Mouse (Mus musculus) embryonic facial prominence, embryonic 10.5 days (tissue): Measurements from ENCODE around the gene Rsph1. TPM values are rescaled to one million over a fixed set of nuclear protein-coding genes. Genes with fewer than 3 reads are reported as not detected.

Experiments used
- DNase-seq: peaks from one replicate; pipeline ENCODE4 v3.0.0-alpha.2; 2017; ENCODE audit warnings: low spot score
- H3K27ac ChIP-seq: fragments of 300-500 bp; sonication (generic); replicated peaks from 2 replicates; pipeline ENCODE4 v1.5.1; 2016; ENCODE audit warnings: mild to moderate bottlenecking
- H3K27me3 ChIP-seq: fragments of 300-500 bp; sonication (generic); replicated peaks from 2 replicates; pipeline ENCODE4 v1.6.1; 2016; ENCODE audit warnings: low read depth, mild to moderate bottlenecking; ENCODE audit not compliant: poor library complexity, severe bottlenecking
- H3K36me3 ChIP-seq: fragments of 300-500 bp; sonication (generic); replicated peaks from 2 replicates; pipeline ENCODE4 v1.6.1; 2016; ENCODE audit warnings: mild to moderate bottlenecking, moderate library complexity
- H3K4me1 ChIP-seq: fragments of 300-500 bp; sonication (generic); 2 replicates; pipeline ENCODE4 v1.6.1; 2016
- H3K4me3 ChIP-seq: fragments of 300-500 bp; sonication (generic); 2 replicates; pipeline ENCODE4 v1.5.1; 2016; ENCODE audit warnings: mild to moderate bottlenecking, moderate library complexity
- H3K9me3 ChIP-seq: fragments of 300-500 bp; sonication (generic); 2 replicates; pipeline ENCODE4 v1.6.1; 2016; ENCODE audit warnings: mild to moderate bottlenecking
- WGBS: fragments of 180-500 bp; shearing (Covaris S2); methylation state at CpG from one replicate; pipeline ENCODE4 v1.1.7; 2016; 5-methylcytosine and 5-hydroxymethylcytosine counted together
- polyA plus RNA-seq: library from polyadenylated mRNA; unstranded; fragments of >200 nt; fragmentation: Nextera tagmentation; extraction: Ambion mirVana; gene quantifications from 2 replicates; pipeline ENCODE4 v1.2.1, GENCODE M21; 2016

Gene Rsph1
- polyA plus RNA-seq = 1.8 and 2.1 TPM in 2 replicates

DNA sequence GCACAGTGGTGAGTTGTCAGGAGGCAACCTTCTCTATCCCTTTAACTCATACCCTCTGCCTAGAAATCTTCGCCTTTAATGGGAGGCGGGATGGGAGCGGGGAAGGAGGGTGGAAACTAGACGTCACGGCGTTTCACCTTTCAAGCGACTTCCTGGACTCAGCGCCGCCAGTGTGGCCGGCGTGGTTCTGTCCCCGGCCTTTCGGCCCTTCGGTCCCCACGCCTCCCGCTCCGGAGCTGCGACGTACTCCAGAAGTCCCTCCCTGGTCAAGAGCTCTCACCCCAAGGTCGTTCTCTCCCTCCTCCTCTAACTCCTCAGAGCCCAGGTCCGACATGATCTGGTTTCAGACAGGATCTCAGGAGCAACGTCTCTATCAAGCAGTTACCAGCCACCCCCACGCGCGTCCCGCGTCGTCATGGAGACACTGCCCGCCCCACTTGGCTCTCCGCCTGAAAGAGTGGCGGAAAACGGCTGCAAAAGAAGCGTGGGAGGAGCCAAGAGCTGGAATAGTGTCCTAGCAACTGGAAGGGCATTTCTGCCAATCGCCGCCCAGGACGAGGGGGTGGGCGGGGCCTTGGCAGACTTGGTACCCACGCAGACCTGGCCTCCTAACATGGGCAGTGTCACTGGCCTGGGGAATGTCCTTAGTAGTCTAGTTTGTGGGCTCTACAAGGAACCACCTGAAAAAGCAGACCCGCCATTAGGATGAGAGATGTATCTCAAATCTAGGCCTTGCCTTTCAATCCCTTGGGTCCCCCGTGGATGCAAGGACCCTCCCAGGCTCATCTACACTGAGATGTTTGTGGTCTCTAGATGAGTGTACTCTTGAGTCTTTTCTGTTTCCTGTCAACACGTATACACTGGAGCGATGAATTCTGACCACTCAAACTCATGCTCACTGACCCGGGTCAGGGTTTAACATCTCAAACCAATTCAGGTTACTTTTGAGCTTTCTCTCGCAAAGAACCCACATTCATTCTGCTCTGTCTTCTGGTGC is at the start of gene Rsph1:
Rsph1 (minus strand) TSS at position 462 of the 997 bp plus-strand sequence.
- DNase-seq = peak; percentile 89
- peaks cover 11% of the 10 kb centered on the region for H3K27me3 ChIP-seq
- no peaks in the 10 kb centered on the region for H3K9me3 ChIP-seq
- WGBS = 10% methylated on average over 44 of the region's 44 CpGs
- no peaks in the 10 kb centered on the region for H3K36me3 ChIP-seq
- peak within 1 kb of the TSS; percentile 37; the same call in 1 of the 2 replicates for H3K27ac ChIP-seq
- H3K4me3 ChIP-seq = peak within 1 kb of the TSS; percentile 70
- peaks cover 24% of the 10 kb centered on the region for H3K4me1 ChIP-seq

DNA sequence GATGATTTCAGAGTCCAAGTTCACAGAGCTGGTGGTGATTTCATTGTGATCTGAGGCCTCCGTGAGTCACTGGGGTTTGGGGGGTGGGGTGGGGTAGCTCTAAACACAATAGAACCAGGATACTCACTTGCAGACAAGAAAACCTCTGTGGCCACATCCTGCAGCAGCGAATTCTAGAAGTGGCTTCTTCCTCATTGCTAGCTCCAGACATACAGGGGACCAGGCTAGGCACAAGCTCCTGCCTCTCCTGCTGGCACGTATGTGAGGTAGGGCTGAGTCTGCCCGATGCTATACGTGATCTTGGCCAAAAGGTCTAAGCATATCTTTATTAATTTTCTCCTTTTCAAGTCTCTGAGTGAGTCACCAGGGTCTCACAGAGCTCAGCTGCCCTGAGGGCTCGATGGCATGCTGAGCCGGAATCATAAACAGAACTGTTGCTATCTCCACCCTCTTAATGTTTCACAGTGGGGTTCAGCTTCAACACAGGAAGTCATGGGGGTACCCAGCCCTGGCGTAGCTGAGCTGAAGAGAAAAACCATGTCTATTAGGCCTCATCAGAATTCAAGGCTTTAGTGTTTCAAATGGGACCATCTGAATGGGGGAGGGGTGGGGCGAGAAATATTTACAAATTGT is 49.2 kb upstream of the Rsph1 start:
- Histone ChIP-seq H3K9me3 (0 out of 2 replicates have a peak, but pooled peaks cover 2% of the 10 kb centered on the region), H3K36me3 (no peaks in the 10 kb centered on the region), H3K27ac (no peak overlapping the region), H3K27me3 (no peaks in the 10 kb centered on the region), H3K4me1 (peaks cover 14% of the 10 kb centered on the region), H3K4me3 (no peak overlapping the region)
- 42% methylated on average over 9 of the region's 9 CpGs for WGBS
- no peak for DNase-seq

DNA sequence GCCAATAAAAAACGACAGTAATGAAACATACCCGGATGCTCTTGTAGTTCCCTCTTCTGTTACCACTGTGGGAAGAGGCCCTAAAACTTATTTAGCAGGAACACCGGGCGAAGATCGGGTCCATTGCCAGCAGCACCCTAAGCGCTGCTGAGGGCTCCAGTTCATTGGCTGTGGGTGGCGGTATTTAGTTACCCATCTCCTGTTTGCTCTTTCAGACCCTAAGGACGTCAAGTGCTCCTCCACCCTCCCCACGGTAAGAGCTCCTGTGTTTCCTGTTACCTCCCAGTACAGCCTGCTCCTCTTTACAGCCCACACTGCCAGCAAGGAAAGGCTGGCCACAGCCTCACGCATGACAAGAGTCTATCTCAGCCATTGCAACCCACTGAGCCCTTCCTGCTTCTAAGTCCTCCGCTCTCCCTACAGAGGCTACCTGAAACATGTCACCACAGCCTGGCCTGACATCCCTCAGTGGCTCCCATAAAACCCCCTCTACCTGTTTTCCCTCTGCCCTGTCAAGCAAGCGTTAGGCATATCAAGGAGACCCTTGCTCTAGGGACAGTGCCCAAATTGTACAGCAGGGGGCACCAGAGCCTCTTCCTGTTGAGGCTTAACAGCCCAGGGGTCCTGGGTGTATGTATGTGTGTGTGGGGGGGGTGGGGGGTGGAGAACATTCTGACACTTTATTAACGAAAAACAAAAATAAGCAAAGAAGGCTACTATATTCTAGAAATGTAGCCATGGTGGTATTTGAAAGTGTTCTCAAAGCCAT is 48.5 kb upstream of the Rsph1 start:
- Histone ChIP-seq H3K27ac (no peak overlapping the region), H3K4me3 (no peak overlapping the region), H3K9me3 (no peaks in the 10 kb centered on the region), H3K4me1 (peaks cover 16% of the 10 kb centered on the region), H3K36me3 (no peaks in the 10 kb centered on the region), H3K27me3 (no peaks in the 10 kb centered on the region)
- WGBS = 72% methylated on average over 13 of the region's 13 CpGs
- DNase-seq = peak; percentile 70

DNA sequence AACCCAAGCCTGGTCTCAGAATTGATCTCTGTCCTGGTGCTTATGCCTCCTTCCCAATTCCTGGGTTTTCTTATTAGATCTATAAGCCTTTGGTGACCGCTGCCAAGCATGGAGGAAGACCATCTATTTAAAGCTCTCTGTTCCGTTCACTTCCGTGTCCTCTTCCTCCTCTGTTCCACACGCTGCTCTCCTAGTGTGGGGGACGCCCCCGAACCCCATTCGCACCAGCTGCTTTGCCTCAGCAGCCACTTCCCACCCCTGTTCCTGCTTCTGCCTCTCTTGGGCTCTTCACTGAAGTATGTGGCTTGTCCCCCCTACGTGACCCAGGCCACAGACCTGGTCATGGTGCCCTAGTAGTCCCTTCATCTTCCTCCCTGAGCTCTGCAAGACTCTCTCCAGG is 47.0 kb upstream of the Rsph1 start:
- 91% methylated on average over 8 of the region's 8 CpGs for WGBS
- no peak for DNase-seq
- Histone ChIP-seq H3K27ac (no peak overlapping the region), H3K27me3 (no peaks in the 10 kb centered on the region), H3K36me3 (no peaks in the 10 kb centered on the region), H3K4me3 (no peak overlapping the region), H3K9me3 (no peaks in the 10 kb centered on the region), H3K4me1 (peaks cover 16% of the 10 kb centered on the region)

DNA sequence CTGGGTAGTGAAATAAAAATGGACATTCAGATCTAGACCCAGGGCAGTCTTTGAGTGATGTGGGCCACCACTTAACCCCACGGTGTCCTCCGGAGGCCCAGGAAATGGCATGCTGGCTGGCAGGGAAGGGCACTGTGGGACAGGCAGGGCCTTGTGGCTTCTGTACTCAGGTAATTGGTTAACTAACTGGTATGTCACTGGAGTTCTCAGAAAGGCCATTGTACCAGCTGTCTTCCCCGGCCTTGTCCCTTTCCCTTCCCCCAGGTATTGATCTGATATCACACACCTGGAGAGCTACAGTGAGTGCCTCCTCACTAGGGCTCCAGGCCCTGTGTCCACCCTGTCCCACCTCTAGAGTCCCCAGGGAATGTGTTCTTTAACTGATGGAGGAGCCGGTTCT is 46.2 kb upstream of the Rsph1 start:
- H3K4me1 ChIP-seq = peaks cover 16% of the 10 kb centered on the region
- no peak overlapping the region for H3K4me3 ChIP-seq
- H3K36me3 ChIP-seq = no peaks in the 10 kb centered on the region
- H3K27ac ChIP-seq = no peak overlapping the region
- 88% methylated on average over 4 of the region's 4 CpGs for WGBS
- H3K9me3 ChIP-seq = no peaks in the 10 kb centered on the region
- H3K27me3 ChIP-seq = no peaks in the 10 kb centered on the region
- no peak for DNase-seq

DNA sequence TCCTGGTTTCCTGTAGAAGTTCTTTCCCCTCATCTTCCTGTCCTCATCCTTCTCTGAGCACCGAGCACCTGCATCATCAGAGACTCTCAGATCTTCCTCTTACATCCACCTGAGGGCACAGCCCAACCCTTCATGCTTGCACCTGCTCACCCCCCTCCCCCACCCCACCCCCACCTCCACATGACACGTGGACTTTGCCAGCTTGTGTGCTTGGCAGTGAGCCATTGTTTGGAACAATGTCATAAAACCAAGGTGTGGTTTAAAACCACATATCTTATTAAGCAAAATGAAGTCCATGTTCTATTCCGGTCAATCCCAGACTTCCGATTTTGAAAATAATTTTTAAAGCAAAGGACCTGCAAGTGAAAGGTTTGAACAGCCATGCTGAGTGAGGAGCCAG is 45.3 kb upstream of the Rsph1 start:
- DNase-seq = no peak
- Histone ChIP-seq H3K27me3 (no peaks in the 10 kb centered on the region), H3K36me3 (no peaks in the 10 kb centered on the region), H3K27ac (no peak overlapping the region), H3K4me1 (peaks cover 23% of the 10 kb centered on the region), H3K4me3 (no peak overlapping the region), H3K9me3 (no peaks in the 10 kb centered on the region)
- WGBS = 92% methylated on average over 4 of the region's 4 CpGs

DNA sequence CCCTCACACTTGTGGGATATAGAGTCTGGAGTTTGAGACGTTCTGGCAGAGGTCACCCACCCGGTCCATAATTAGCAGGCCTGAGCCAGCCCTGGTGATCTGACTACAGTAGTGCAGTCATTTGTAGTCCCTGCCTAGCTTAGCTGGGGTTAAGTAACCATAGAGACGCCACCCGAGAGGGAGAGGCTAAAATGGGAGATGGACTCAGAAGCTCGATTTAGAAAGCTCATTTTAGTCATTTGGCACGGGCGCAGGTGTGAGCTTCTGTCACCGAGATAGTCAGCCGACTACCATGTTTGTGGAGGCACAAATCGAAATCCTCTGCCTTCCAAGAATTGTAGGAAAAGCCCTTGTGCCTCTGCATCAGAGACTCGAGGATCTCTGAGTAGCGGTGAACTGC is 44.2 kb upstream of the Rsph1 start:
- Histone ChIP-seq H3K4me3 (no peak overlapping the region), H3K27me3 (no peaks in the 10 kb centered on the region), H3K4me1 (peaks cover 19% of the 10 kb centered on the region), H3K36me3 (no peaks in the 10 kb centered on the region), H3K9me3 (no peaks in the 10 kb centered on the region), H3K27ac (no peak overlapping the region)
- no peak for DNase-seq
- WGBS = 75% methylated on average over 12 of the region's 12 CpGs

DNA sequence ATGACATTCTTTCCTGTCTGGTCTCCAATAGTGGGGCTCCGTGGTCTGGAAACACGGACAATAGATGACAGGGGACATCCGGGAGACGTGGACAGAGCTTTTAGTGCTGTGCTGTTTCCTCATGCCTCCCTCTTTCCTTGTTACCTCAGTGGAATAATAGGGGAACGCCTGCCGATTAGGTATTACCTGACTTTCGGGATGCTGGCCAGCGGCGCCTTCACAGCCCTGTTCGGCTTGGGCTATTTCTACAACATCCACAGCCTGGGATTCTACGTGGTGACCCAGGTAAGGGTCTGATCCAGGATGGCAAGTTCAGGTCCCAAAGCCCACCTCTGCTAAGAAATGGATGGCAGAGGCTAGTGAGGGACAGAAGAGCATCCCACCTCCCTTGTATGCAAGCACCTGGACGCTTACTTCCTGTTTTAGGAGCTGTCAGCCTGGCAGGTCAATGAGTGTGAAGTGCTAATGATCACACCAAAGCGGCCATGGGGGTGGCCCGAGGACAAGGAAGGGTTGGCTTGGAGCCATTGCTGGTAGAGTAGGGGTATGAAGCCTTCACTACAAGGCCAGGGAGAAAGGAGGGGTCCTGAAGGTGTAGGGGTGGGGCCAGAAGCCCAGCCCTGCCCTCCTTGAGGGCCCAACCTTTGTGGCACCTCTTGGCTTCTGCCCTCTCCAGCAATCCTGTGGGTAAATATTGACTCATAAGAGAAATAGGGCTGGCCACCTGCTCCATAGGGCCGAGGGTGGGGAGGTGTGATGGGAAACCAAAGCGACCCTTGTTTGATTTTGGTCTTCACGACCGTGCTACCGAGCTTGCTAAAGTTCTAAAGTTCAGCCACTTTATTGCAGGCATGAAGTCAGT is 42.0 kb upstream of the Rsph1 start:
- WGBS = 92% methylated on average over 19 of the region's 19 CpGs
- no peak for DNase-seq

DNA sequence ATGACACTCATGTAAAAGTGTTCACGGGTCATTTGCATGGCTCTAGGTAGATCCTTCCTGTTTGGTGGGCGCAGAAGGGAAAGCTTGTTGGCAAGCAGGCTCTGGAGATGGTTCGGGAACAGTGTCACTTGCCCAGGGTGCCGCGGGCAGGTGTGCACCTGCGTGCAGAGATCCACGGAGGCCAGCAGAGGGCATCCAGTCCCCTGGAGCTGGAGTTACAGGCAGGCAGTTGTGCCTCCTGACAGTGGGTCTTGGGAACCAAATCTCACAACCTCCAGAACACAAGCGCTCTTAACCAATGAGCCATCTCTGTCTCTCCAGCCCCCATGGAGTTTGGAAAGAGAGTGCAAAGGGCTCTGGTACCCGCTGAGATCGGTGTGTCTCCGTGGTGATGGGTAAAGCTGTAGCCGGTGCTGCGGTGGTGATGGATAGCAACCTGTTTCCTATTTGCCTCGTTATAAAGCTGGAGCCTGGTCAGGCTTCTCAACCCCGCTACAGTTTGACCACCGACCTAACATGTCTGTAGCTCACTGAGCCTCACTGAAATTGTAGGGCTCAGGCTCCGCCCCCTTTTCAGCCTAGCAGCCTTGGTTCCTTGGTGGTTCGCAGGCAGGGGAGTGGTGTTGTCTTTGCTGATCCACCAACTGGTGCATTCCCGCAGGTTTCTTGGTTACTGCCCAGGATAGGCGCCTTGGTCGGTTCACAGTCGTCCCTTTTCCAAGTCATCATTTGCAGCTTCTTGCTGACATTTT is 40.5 kb upstream of the Rsph1 start:
- DNase-seq = no peak
- Histone ChIP-seq H3K27ac (no peak overlapping the region), H3K27me3 (no peaks in the 10 kb centered on the region), H3K4me1 (peaks cover 31% of the 10 kb centered on the region), H3K4me3 (no peak overlapping the region), H3K36me3 (no peaks in the 10 kb centered on the region), H3K9me3 (no peaks in the 10 kb centered on the region)
- 47% methylated on average over 22 of the region's 22 CpGs for WGBS

More for the DNA sequence above, 42.0 kb upstream of the Rsph1 start:
- Histone ChIP-seq H3K9me3 (no peaks in the 10 kb centered on the region), H3K4me1 (peaks cover 22% of the 10 kb centered on the region), H3K4me3 (no peak overlapping the region), H3K27me3 (no peaks in the 10 kb centered on the region), H3K27ac (no peak overlapping the region), H3K36me3 (no peaks in the 10 kb centered on the region)

DNA sequence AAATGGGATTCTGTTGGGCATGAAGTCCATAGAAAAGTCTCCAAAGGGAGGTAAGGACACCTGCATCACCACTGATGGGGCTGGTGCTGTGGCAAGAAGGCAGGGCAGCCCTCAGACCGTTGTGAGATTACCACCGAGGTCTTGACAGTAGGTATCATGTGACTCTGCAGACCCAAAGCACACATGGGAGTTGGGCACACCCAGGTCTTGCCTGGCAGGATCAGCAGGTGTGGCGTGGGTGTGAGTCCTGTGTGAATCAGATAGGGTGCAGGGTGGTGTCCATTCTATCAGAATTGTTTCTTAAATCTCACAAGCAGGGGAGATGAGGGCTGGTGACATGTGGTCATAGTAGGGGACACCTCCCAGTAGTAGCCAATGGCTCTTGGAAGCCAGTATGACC is 39.8 kb upstream of the Rsph1 start:
- peaks cover 36% of the 10 kb centered on the region for H3K4me1 ChIP-seq
- WGBS = 84% methylated on average over 3 of the region's 3 CpGs

DNA sequence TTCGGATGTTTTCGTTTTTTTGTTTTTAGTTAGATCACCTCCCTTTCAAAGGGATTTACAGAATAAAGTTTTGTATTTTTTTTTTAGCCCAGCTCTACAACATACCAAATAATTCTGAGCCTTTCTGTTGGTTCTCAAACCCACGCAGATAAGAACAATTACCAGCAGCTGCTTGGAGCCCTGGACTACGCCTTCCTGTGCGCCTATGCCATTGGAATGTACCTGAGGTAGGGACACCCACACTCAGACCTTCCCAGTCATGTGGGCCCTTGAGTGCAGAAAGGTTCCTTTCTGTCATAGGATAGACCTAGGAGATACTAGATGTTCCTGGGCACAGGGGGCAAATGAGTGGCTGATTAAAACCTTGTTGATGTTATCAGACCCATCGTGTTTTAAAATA is 38.8 kb upstream of the Rsph1 start:
- no peaks in the 10 kb centered on the region for H3K36me3 ChIP-seq
- peaks cover 33% of the 10 kb centered on the region for H3K4me1 ChIP-seq
- H3K4me3 ChIP-seq = no peak overlapping the region
- H3K27me3 ChIP-seq = no peaks in the 10 kb centered on the region
- no peaks in the 10 kb centered on the region for H3K9me3 ChIP-seq
- no peak for DNase-seq
- H3K27ac ChIP-seq = no peak overlapping the region
- WGBS = 86% methylated on average over 6 of the region's 6 CpGs

More for the DNA sequence above, 39.8 kb upstream of the Rsph1 start:
- Histone ChIP-seq H3K4me3 (no peak overlapping the region), H3K27me3 (no peaks in the 10 kb centered on the region), H3K36me3 (no peaks in the 10 kb centered on the region), H3K9me3 (no peaks in the 10 kb centered on the region), H3K27ac (no peak overlapping the region)
- DNase-seq = no peak
